19 mouse cellular contexts compared by ENCODE assay signal in genomic region chr13:39334874-39335273, GRCm38 (mm10).
DNase-seq lines count a peak whose midpoint lies in the region; ATAC-seq and TF ChIP-seq lines count a peak whose summit lies in the region.
"Had no signal": no experiment of that assay in that cellular context is flagged by ENCODE, and none has a peak within 500 bp of the region (broad histone marks: within the 10 kb centered on the region; RNA-seq: fewer than 3 reads in every experiment).

No protein-coding gene starts in this region.

- no peaks in the 10 kb centered on the region for H3K9me3 ChIP-seq in hindbrain, embryonic 11.5 days (ENCODE audit: control insufficient read depth, low read length)
- no peaks in the 10 kb centered on the region for H3K9me3 ChIP-seq in forebrain, embryonic 11.5 days (ENCODE audit: control insufficient read depth, low read length)
- H3K9me3 ChIP-seq: embryonic facial prominence, embryonic 13.5 days; forebrain, embryonic 12.5 days had no signal

- H3K27ac ChIP-seq in hindbrain, embryonic 11.5 days (ENCODE audit: low read depth, low read length): no peak overlapping the region
- H3K27ac ChIP-seq in forebrain, embryonic 11.5 days (ENCODE audit: low read depth, low read length): no peak overlapping the region
- H3K27ac ChIP-seq: embryonic facial prominence, embryonic 13.5 days; forebrain, embryonic 12.5 days had no signal

- H3K36me3 ChIP-seq in hindbrain, embryonic 11.5 days (ENCODE audit: control insufficient read depth, insufficient read depth, low read length): no peaks in the 10 kb centered on the region
- H3K36me3 ChIP-seq in forebrain, embryonic 11.5 days (ENCODE audit: control insufficient read depth, insufficient read depth, low read length): no peaks in the 10 kb centered on the region
- H3K36me3 ChIP-seq: embryonic facial prominence, embryonic 13.5 days; forebrain, embryonic 12.5 days had no signal

- CTCF ChIA-PET in Patski (lab: Charles Lee): no interaction called here

- no peak overlapping the region for H3K4me3 ChIP-seq in hindbrain, embryonic 11.5 days (ENCODE audit: low read depth, low read length)
- no peak overlapping the region for H3K4me3 ChIP-seq in forebrain, embryonic 11.5 days (ENCODE audit: low read depth, low read length)
- H3K4me3 ChIP-seq: embryonic facial prominence, embryonic 13.5 days; forebrain, embryonic 12.5 days had no signal

- 69% methylated on average over 7 of the region's 7 CpGs for WGBS in hindbrain, embryonic 11.5 days
- 73% methylated on average over 7 of the region's 7 CpGs for WGBS in forebrain, embryonic 11.5 days

- H3K27me3 ChIP-seq in Patski: peaks cover 3% of the 10 kb centered on the region
- H3K27me3 ChIP-seq in hindbrain, embryonic 11.5 days (ENCODE audit: control insufficient read depth, insufficient read depth, low read length): no peaks in the 10 kb centered on the region
- no peaks in the 10 kb centered on the region for H3K27me3 ChIP-seq in forebrain, embryonic 11.5 days (ENCODE audit: control insufficient read depth, insufficient read depth, low read length)
- H3K27me3 ChIP-seq: embryonic facial prominence, embryonic 13.5 days; forebrain, embryonic 12.5 days had no signal

- ATAC-seq in frontal cortex, adult (ENCODE audit: low TSS enrichment): peak; percentile 70
- ATAC-seq in Patski: peak; percentile 57
- no peak for ATAC-seq in hindbrain, embryonic 11.5 days (ENCODE audit: low FRiP score)
- no peak for ATAC-seq in forebrain, embryonic 11.5 days (replicated peaks; ENCODE audit: low FRiP score)
- ATAC-seq: activated CD4-positive, CD25-positive, alpha-beta regulatory T cell, adult 4 months; forebrain, embryonic 14.5 days; forebrain, embryonic 16.5 days had no signal

- TF ChIP-seq CTCF in Patski (IDR thresholded peaks at IDR 0.05): no peak

- in situ Hi-C loops in Patski (cut with MboI; ENCODE audit: low pct_unique_long_range_greater_than_20kb): no loop called here

- no peak for DNase-seq in frontal cortex, postnatal 14 days (ENCODE audit: low spot score in 2 of 2)
- DNase-seq in Patski (ENCODE audit: low read depth, low spot score): peak; percentile 25
- DNase-seq in brain, adult 2 months (ENCODE audit: low read depth, low spot score): peak; percentile 29
- no peak for DNase-seq in hindbrain, embryonic 11.5 days (ENCODE audit: low spot score)
- DNase-seq in forebrain, embryonic 11.5 days (ENCODE audit: low spot score): no peak
- DNase-seq: adrenal gland, adult 8-10 months; adrenal gland, postnatal 14 days; adrenal gland, postnatal 36 days; cerebellum, adult 11-12 months; cerebellum, adult 2 months; cerebellum, adult 9-10 months; cerebellum, postnatal 10 days; cerebellum, postnatal 25 days had no signal

- no peaks in the 10 kb centered on the region for H3K4me1 ChIP-seq in hindbrain, embryonic 11.5 days (replicated peaks; ENCODE audit: control insufficient read depth, insufficient read depth, low read length)
- H3K4me1 ChIP-seq in forebrain, embryonic 11.5 days (replicated peaks; ENCODE audit: control insufficient read depth, insufficient read depth, low read length): no peaks in the 10 kb centered on the region
- H3K4me1 ChIP-seq: embryonic facial prominence, embryonic 13.5 days; forebrain, embryonic 12.5 days had no signal

- no peak overlapping the region for H3K4me2 ChIP-seq in hindbrain, embryonic 11.5 days (replicated peaks; ENCODE audit: low read depth, low read length)
- no peak overlapping the region for H3K4me2 ChIP-seq in forebrain, embryonic 11.5 days (ENCODE audit: low read depth, low read length, severe bottlenecking)
- H3K4me2 ChIP-seq: embryonic facial prominence, embryonic 13.5 days; forebrain, embryonic 12.5 days had no signal

- no peak overlapping the region for H3K9ac ChIP-seq in hindbrain, embryonic 11.5 days (ENCODE audit: low read depth, low read length)
- no peak overlapping the region for H3K9ac ChIP-seq in forebrain, embryonic 11.5 days (ENCODE audit: low read length)
- H3K9ac ChIP-seq: embryonic facial prominence, embryonic 13.5 days; forebrain, embryonic 12.5 days had no signal

- POLR2A ChIA-PET in Patski (lab: Charles Lee): no interaction called here

Comparison
In these comparisons a context has a peak if more than half of its experiments do, and no peak if none do; other contexts are left out.
1. ATAC-seq: peak in frontal cortex, adult (single experiment) and Patski (single experiment); none in hindbrain, embryonic 11.5 days (single experiment) and forebrain, embryonic 11.5 days (single experiment).
2. DNase-seq: peak in Patski (single experiment) and brain, adult 2 months (single experiment); none in frontal cortex, postnatal 14 days (0 of 2), hindbrain, embryonic 11.5 days (single experiment) and forebrain, embryonic 11.5 days (single experiment).